Mouse (Mus musculus): ENCODE data around the gene Sema6c.

Sema6c gene

DNA sequence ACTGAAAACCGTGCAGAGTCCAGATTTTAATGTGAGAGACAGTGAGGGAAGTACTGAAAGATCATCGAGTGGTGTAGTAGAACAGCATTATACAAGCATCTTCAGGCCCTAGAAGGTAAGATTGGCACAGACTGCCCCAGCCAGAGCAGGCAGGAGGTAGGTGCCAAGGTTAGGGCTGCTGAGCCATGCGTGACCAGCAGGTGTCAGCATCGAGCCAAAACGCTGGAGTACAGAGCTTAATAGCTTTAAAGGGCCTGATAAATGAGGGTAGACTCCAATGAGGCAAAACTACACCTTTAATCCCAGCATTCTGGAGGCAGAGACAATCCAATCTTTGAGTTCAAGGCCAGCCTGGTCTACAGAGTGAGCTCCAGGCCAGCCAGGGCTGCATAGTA, 17.6 kb upstream of the Sema6c start:
- peak; percentile 86 to 88 for DNase-seq

- DNase-seq: no peak
These were observed 12.3 kb upstream of the Sema6c start for GRCm38 (mm10) chr3:95147924-95148323.

DNA sequence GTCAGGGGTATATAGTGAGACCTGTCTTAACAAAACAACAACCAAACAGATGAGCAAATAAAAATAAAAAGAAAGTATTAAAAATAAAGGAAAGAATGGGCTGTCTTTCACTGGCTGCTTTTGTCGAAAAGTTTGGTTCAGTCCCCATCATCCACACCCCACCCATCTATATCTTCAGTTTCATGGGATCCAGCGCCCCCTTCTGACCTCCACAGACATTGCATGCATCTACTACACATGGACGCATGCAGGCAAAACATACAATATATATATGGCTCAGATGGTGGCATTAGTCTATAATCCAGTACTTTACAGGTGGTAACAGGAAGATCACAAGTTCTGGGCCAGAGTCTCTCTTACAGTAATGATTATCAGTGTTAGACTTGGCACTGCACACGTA, 6.4 kb upstream of the Sema6c start:
- peak; percentile 69 to 70 for DNase-seq

- no peak for DNase-seq
These were observed 708 bp upstream of the Sema6c start for GRCm38 (mm10) chr3:95159511-95159986.

GRCm38 (mm10) chr3:95161041-95161551, 839 bp downstream of the Sema6c start:
- DNase-seq: peak; percentile 12 to 41

DNA sequence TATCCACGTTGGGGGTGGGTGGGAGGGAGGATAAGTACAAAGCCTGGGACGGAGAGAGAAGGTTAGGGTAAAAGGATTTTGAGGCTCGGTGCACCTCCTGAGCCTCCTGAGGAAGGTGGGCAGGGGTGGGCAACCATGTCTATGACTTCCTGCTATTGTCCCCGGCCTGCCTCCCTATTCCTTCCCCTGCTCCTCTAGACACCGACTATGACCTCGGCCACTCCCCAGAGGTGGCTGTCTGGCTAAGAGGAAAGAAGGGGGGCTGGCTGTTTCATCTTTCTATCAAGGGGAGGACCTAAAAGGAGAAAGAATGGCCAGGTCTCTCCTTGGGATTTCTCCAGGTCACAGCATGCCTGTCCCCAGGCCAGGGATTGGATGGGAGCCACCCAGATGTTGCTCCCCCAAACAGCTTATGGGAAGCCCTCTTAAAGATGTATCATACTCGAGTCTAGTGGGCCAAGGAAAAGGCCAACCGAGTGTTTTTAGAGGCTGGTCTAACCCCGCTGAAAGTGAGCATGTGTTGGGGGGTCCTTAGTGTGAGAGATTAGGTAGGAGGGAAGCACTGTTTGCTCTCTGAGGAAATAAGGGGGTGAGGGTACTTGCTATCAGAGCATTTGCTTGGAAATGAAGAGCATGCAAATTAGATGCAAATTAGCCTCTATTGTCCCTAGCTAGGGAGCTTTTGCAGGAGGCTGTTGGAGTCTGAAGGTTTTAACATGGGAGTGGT, 1.5 kb downstream of the Sema6c start:
- DNase-seq: no peak

GRCm38 (mm10) chr3:95162345-95162628, 2.0 kb downstream of the Sema6c start:
- DNase-seq: no peak

DNA sequence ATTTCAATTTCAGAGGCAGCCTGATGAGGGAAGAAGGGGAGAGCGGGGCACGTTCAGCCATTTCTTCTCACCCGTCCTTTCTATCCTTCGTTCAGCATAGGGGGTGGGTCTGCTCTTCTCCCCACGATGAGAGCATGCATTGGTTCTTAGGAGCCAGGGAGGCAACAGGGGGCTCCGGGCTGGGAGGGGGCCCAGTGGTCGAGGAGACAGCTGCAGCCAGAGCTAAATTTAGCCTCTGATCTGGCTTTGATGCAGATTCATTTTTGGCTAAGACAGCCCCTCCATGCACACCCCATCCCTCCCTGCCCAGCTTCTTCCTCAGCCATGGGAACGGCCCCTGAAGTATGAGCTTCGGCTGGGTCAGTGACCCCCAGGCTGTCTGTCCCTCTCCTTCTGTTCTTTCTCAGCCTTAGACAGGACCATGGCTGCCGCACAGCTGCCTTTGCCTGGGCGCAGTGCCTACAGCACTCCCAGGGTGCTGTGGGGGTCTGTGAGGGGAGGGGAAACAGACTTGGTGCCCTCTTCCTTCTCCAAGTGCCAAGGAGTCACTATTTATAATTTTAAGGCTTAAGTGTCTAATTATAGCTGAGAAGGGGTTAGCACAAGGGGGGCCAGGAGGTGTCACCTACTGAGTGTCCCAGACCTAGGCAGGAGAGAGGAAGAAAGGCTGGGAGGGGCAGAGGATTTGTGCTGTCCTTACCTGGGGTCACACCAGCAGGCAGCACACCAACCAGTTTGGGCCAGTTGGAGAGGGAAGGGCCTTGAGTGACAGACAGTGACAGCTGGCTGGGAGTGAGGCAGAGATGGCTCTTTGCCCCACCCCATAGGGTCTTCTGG, 3.4 kb downstream of the Sema6c start:
- DNase-seq: no peak

- no peak for DNase-seq
These were observed 3.9 kb downstream of the Sema6c start for GRCm38 (mm10) chr3:95164256-95164550.

DNA sequence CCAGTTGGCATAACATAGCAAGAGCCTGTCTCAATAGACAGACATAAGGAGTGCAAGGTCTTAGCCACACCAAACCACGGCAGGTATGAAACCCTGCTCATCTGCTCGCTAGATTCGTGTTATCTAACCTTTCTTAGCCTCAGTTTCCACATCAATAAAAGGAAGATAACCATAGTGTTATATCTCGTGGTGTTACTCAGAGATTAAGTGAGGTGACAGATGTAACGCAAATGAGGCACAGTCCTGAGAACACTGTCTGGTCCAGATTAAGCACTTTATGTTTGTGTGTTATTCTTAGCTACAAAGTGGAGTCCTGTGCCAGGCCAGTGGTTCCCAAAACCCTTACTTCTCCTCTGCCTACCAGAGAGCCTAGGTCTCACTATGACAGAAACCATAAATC, 4.6 kb downstream of the Sema6c start:
- DNase-seq: no peak

DNA sequence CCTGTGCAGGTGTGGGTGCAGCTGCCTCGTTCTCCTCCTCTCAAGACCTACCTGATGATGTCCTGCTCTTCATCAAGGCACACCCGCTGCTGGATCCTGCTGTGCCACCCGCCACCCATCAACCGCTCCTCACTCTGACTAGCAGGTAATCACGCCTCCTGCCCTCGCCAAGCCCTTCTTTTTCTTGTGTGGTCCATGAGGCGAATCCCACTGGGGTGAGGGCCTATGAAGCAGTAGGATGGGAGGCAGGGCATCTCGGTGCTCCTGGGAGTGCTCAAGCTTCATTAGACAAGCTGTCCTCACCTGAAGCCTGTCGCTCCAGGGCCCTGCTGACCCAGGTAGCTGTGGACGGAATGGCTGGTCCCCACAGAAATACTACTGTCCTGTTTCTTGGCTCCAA, 9.7 kb downstream of the Sema6c start:
- DNase-seq: no peak

DNA sequence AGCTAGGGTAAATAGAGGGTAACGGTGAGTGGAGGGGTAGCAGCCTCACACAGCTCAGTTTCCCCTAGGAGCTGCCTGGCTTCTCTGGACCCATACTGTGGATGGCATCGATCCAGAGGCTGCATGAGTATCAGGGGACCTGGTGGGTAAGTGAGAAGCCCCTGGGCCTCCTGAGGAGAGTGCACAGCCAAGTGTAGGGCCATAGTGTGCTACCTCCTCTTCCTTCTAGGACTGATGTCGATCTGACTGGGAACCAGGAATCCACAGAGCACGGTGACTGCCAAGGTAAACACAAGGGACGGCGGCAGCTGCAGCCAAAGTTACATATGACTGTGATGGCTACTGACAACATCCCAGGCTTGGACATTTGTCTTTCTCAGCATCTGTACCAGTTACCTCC, 10.8 kb downstream of the Sema6c start:
- DNase-seq: no peak

- DNase-seq: peak in 1 of 2 experiments; percentile 20
These were observed 12.4 kb downstream of the Sema6c start for GRCm38 (mm10) chr3:95172526-95173255.

DNA sequence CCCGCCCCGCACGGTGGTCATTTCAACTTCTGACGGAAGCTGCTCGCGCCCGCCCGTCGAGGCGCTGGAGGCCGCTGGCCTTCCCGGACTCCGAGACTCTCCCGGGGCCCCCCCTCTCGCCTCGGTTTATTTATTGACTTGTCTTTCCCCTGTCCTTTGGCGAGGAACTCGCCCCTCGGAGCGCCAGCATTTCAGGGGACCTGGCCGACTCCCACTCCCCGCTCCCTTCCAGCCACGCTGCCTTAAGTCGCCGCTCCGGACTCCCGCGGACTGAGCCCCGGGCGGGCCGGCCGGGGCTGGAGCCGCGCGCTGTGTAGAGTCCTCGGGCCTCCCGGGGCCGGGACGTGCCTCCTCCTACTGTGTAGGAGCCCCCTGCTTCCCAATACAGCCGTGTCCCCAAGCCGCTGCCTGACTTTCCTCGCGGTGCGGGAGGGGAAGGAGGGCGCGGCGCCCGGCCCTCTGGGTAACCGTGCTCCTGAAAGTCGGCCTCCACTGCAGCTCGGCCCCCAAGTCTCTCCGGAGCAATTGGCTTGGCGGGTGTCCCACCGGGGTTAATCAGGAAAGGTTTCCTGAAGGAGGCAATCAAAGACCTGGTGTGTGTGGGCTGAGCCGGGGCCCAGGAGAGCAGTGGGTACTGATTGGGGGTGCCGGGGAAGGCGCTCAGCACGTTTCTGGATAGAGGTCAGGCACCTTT, 13.1 kb downstream of the Sema6c start:
- DNase-seq: peak; percentile 12 to 19

DNA sequence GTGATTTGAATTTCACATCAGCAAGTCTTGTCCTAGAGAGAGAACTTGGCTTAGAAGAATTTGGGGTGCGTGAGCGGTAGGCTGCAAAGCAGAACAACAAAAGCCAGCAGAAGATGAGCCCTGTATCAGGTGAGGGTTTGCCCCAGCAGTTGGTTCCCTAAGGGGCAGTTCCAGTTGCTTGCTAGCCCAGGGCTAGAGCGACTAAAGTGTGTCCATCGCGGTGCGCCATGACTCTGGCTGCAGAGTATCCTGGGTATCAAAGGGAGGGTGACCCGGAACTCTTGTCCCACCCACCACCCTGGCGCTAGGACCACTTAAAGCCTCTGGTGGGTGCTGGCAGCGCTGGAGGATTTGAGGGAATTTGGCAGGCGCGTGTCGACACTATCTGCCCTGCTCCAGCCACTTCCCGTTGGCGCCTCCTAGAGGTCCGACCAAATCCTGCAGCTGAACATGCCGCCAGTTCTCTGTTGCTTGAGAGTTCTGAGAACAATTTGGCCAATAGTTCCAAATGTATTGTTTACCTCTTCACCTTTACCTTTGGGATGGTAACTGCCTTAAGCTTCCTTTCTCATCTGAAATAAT, 13.8 kb downstream of the Sema6c start:
- peak; percentile 81 to 88 for DNase-seq

DNA sequence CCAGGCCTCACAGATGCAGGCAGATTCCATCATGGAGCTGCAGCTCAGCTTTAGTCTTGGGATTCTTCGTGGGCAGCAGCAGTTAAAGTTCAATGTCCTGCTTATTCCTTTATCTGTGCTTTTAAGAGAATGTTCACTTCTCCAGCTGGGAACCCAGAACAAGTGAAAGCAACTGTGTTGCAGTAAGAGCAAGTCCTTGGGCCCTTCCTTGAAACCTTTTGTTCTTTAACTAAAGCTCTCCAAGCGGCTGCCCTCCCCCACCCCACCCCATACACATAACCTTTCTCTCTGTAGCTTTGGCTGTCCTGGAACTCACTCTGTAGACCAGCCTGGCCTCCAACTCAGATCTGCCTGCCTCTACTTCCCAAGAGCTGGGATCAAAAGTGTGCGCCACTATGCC, 16.2 kb downstream of the Sema6c start:
- DNase-seq: no peak

GRCm38 (mm10) chr3:95177583-95177982, 17.3 kb downstream of the Sema6c start:
- DNase-seq: no peak

DNA sequence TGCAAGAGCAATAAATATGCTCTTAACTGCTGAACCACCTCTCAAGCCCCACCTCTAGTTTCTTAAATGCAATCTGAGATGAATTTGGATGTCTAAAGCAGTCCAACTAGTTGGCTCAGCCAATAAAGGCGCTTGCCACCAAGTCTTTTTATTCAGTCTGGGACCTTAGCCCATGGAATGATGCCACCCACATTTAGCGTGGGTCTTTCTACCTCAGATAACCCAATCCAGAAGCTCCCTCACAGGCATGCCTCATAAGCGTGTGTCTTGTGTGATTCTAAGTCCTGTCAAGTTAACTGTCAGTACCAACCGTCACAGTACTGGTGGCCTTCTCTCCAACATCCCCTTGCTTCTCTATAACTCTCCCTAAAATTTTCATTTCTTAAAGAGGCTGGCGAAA, 18.7 kb downstream of the Sema6c start:
- DNase-seq: no peak

DNA sequence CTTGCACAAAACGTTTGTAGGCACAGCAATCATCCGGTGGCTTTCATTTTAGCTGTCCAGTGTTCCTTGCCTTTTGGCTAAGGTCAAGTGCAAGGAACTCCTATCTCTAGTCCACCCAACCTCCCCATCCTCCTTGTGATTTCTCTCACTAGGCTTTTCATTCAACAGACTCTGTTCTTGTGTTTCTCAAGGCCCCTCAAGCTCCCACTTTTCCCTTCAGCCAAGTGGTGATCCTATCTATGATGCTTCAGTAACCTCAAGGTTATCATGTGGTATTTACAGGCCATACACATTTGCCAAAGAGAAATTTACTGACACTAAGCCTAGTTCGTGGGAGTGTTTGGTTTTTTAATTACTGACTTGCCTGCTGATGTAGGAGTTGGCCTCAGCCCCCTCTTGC, 19.6 kb downstream of the Sema6c start:
- DNase-seq: no peak

GRCm38 (mm10) chr3:95181841-95182240, 21.6 kb downstream of the Sema6c start:
- DNase-seq: no peak

DNA sequence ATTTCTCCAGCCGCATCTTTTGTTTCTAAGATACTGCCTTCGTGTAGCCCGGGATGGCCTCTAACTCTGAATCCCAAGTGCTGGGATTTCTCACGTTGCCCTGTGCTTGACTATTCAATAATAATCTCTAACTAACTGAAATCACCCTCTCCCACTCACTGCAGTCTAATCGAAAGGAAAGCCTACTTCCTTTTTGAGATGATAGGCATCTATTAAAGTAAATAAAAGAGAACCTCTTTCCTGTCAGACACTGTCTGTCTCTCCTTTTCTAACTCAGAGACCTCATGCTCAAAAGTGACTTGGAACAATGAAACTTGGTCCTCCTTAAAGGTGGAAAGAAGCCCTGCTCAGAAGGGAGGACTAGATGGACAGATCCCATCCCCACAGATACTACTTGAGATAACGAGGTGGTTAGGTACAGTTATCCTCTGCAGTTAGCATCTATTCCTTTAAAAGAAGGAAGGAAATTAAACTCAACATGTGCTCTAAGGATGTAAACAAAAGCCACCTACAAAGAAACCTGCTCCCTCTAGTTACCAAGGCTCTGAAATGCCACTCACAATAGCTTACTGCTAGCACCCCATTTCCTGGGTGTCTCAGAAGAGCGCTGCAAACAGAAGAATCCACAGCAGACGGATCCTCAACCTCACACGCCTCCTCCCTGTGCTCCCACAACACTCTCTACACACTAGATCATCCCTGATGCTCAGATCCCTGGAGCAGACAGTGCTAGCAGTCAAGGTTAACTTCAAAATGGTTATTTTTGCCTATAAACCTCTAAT, 24.7 kb downstream of the Sema6c start:
- no peak for DNase-seq

- DNase-seq: no peak
These were observed 25.8 kb downstream of the Sema6c start for GRCm38 (mm10) chr3:95186100-95186499.
